Mouse (Mus musculus) heart, adult 2 months (tissue): Measurements from ENCODE around the gene Rsph14. TPM values are rescaled to one million over a fixed set of nuclear protein-coding genes. Genes with fewer than 3 reads are reported as not detected.

Experiments
- DNase-seq, 2 experiments: peaks; one replicate each; pipeline ENCODE4 v3.0.0; 2021
- H3K27ac ChIP-seq: fragments of 200-600 bp; 2 replicates; pipeline ENCODE4 v1.8.1; 2022
- H3K27me3 ChIP-seq: fragments of 200-500 bp; 2 replicates; pipeline ENCODE4 v1.6.1; 2012; ENCODE audit warnings: mild to moderate bottlenecking, low read length, inconsistent platforms, mixed read lengths; ENCODE audit not compliant: control insufficient read depth, insufficient read depth
- H3K36me3 ChIP-seq: fragments of 200-500 bp; 2 replicates; pipeline ENCODE4 v1.6.1; 2012; ENCODE audit warnings: low read length, inconsistent platforms; ENCODE audit not compliant: control insufficient read depth, insufficient read depth
- H3K4me1 ChIP-seq: fragments of 200-500 bp; 2 replicates; pipeline ENCODE4 v1.6.1; 2011; ENCODE audit warnings: low read length; ENCODE audit not compliant: control insufficient read depth, insufficient read depth
- H3K4me3 ChIP-seq: fragments of 200-600 bp; 2 replicates; pipeline ENCODE4 v1.8.1; 2022
- H3K79me2 ChIP-seq: fragments of 200-500 bp; replicated peaks from 2 replicates; pipeline ENCODE4 v1.6.1; 2012; ENCODE audit warnings: mild to moderate bottlenecking, inconsistent platforms, low read length, moderate library complexity, mixed read lengths; ENCODE audit not compliant: control insufficient read depth, insufficient read depth
- H3K9ac ChIP-seq: fragments of 200-500 bp; 2 replicates; pipeline ENCODE4 v1.6.1; 2012; ENCODE audit warnings: low read depth, mild to moderate bottlenecking, control low read depth, inconsistent platforms, low read length, mixed read lengths
- CTCF ChIP-seq: fragments of 200-600 bp; IDR thresholded peaks from 2 replicates; pipeline ENCODE4 v1.8.1; 2022; ENCODE audit warnings: antibody characterized with exemption, mild to moderate bottlenecking, moderate library complexity
- EP300 ChIP-seq: fragments of 200-500 bp; IDR thresholded peaks from 2 replicates; pipeline ENCODE4 v1.6.1; 2011; ENCODE audit warnings: low read depth, low read length, control low read depth; ENCODE audit not compliant: insufficient read depth
- POLR2A ChIP-seq: fragments of 200-500 bp; IDR thresholded peaks from 2 replicates; pipeline ENCODE4 v1.6.1; 2011; ENCODE audit warnings: mild to moderate bottlenecking, low read depth, low read length, control low read depth; ENCODE audit not compliant: insufficient read depth
- WGBS: fragments of 180-500 bp; shearing (Covaris S2); methylation state at CpG from one replicate; pipeline ENCODE4 v1.1.7; 2018; 5-methylcytosine and 5-hydroxymethylcytosine counted together
- intact Hi-C: fragments of 180-260 bp; cut with DNase I; formaldehyde crosslinking; loops from one replicate; pipeline ENCODE4 v1.15.1; 2025
- polyA plus RNA-seq: library from polyadenylated mRNA; depleted of rRNA; stranded (reverse); fragments of >200 nt; gene quantifications from 2 replicates; pipeline ENCODE4 v1.2.3, GENCODE M21; 2012
- total RNA-seq, 2 experiments: library from RNA; stranded (reverse); gene quantifications; 2 replicates each; pipeline ENCODE4 v1.2.3; 2021

Rsph14 gene
- total and polyA plus RNA-seq, 3 experiments = 0.86 TPM; not detected in 2

DNA sequence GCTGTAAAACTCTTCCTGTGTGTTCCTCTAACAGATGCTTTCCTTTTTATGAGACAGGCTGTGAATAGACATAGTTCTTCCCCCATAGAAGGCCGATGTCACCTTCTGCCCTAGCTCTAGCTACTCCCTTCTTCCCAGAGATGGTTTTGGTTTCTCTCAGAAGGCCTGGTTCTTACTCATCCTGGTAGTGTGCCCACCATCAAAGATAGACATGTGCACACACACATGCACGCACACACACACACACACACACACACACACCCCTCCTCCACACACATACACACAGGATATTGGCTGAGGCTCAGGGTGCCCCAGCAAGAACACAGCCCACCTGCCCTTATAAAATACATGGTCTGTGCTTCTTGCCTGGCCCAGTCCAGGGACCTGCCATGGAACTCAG is 63.1 kb downstream of the Rsph14 start:
- no peaks in the 10 kb centered on the region; the same call in 1 of the 2 replicates for H3K27me3 ChIP-seq
- DNase-seq = no peak
- H3K9ac ChIP-seq = no peak overlapping the region
- no peak for TF ChIP-seq EP300
- no peak for TF ChIP-seq POLR2A
- no peak for TF ChIP-seq CTCF
- H3K4me1 ChIP-seq = no peaks in the 10 kb centered on the region
- no peak overlapping the region for H3K4me3 ChIP-seq
- H3K79me2 ChIP-seq = no peaks in the 10 kb centered on the region
- no peak overlapping the region for H3K27ac ChIP-seq
- no peaks in the 10 kb centered on the region for H3K36me3 ChIP-seq
- intact Hi-C loops = no loop called here
- 92% methylated on average over 2 of the region's 2 CpGs for WGBS

DNA sequence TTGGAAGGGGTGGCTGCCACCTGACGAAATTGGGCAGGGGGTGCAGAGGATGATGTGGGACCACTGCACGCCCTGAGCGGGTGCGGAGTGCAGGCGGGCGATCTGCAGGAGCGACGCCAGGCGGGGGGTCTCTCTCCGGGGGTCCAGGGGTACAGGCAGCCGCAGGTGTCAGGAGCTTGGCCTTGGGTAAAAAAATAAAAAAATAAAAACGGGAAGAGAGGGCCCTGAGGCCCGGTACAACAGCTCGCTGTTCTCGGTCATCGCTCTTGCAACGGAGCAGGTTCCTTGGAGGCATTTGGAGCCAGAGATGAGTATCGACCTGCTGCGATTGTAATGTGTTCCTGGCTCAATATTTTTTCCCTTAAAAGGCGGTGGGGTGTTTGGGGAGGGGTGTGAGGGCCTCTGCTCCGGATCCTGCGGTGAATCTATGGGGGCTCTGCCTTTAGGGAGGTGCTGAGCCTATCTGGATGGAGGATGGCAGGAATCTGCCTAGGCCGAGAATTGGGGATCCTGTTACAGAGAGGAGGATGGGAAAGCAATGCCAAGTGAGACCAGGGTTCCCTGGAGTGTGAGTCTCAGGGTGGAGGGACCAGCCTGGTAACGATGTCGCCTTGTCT is 64.6 kb downstream of the Rsph14 start:
- peak overlapping the region; percentile 61 for H3K9ac ChIP-seq
- TF ChIP-seq POLR2A (no peak), CTCF (no peak), EP300 (no peak)
- H3K27ac ChIP-seq = no peak overlapping the region
- no peak for DNase-seq
- no peaks in the 10 kb centered on the region for H3K36me3 ChIP-seq
- no peaks in the 10 kb centered on the region; the same call in 1 of the 2 replicates for H3K27me3 ChIP-seq
- no peaks in the 10 kb centered on the region for H3K79me2 ChIP-seq
- peak overlapping the region; percentile 50 for H3K4me3 ChIP-seq
- 17% methylated on average over 25 of the region's 25 CpGs for WGBS
- intact Hi-C loops = no loop called here
- no peaks in the 10 kb centered on the region for H3K4me1 ChIP-seq

DNA sequence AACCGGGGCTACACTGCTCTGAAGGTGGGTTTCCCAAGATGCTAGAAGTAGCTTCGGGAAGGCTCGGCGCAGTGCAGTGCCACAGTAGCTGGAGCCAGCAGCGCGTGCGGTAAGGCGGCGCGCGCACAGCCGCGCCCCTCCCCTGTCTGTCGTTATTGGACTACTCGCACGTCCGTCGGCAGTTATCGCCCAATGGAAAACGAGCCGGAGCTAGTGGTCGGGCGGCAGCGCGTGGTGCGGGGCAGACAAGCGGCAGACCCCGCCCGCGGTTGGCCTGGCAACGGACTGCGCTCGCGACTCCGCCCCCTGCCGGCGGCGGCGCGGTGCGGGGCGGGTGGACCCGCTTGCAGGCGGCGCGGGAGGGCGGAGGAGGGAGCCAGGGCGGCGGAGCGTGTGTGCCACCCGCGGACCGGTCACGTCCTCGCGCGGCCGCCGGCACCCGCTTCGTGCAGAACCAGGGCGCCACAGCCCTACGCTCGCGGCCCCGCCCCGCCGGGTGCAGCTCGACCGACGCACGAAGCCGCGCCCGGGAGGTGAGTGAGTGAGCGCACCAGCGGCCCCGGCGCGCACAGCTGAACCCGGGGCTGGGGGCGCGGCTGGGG is 65.4 kb downstream of the Rsph14 start, which contains the start of gene Gnaz:
Gene Gnaz (plus strand): TSS at position 328 of the 602 bp plus-strand sequence.
- Histone ChIP-seq H3K4me3 (peak within 1 kb of the TSS; percentile 50), H3K27me3 (no peaks in the 10 kb centered on the region; the same call in 1 of the 2 replicates), H3K4me1 (no peaks in the 10 kb centered on the region), H3K79me2 (no peaks in the 10 kb centered on the region), H3K9ac (peak within 1 kb of the TSS; percentile 61), H3K27ac (no peak within 1 kb of the TSS), H3K36me3 (no peaks in the 10 kb centered on the region)
- DNase-seq = peak; percentile 96 to 97
- intact Hi-C loops = no loop called here
- TF ChIP-seq CTCF = peak; percentile 81
- no peak for TF ChIP-seq POLR2A
- WGBS = 1% methylated on average over 83 of the region's 83 CpGs

DNA sequence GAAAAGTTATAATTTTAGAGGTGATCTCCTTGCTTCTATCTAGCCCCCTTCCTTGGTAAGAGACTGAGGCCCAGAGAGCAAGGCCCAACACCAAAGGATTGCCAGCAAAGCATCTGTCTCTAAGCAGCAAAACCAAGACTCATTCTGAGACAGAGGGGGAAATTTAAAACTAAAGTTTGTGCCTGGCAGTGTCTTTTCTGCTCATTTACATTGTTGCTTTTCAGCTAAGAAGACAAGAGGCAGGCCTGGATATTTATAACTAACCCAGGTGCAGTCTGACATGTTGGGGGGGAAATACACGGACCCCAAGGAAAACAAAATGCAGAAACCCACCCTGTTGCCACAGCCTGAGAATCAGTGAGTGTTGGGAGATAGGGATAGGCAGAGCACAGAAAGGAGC is 68.0 kb downstream of the Rsph14 start:
- Histone ChIP-seq H3K9ac (no peak overlapping the region), H3K79me2 (no peaks in the 10 kb centered on the region), H3K4me3 (no peak overlapping the region), H3K36me3 (no peaks in the 10 kb centered on the region), H3K4me1 (no peaks in the 10 kb centered on the region), H3K27me3 (no peaks in the 10 kb centered on the region; the same call in 1 of the 2 replicates), H3K27ac (no peak overlapping the region)
- no peak for DNase-seq
- intact Hi-C loops = no loop called here
- TF ChIP-seq EP300 = no peak
- no peak for TF ChIP-seq CTCF
- no peak for TF ChIP-seq POLR2A
- WGBS = 64% methylated on average over 1 of the region's 1 CpGs

DNA sequence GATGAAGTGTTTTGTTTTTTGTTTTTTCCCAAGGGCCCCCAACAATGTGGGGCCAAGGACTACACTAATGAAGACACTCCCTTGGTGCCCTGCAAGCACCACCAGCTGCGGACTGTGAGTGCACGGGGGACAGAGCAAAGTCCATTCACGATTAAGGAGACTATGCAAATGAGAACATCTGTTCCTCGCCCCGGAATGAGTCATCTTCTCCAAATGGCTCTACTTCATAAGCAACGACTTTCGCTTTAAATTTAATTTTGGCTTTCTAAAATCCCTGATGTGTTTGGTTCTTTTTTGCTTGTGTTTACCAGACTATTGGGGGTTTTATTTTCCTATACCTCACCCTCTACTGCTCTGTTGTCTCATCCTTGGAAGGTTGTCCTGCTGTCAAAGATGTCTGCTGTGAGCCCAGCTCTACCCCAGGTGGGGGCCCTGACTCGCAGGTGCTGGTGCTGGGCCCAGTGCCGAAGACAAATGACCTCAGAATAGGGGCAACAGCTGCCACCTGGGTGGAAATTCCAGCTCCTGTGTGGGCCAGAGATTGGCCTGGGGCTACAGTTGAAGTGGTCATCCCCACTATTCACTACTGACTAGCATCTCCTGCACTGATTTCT is 79.4 kb downstream of the Rsph14 start:
- Histone ChIP-seq H3K79me2 (no peaks in the 10 kb centered on the region), H3K27ac (no peak overlapping the region), H3K27me3 (0 out of 2 replicates have a peak, but pooled peaks cover 1% of the 10 kb centered on the region), H3K9ac (no peak overlapping the region), H3K4me1 (no peaks in the 10 kb centered on the region), H3K36me3 (no peaks in the 10 kb centered on the region), H3K4me3 (no peak overlapping the region)
- DNase-seq = no peak
- WGBS = 42% methylated on average over 9 of the region's 9 CpGs
- TF ChIP-seq EP300 (no peak), CTCF (no peak), POLR2A (no peak)
- intact Hi-C loops = no loop called here

DNA sequence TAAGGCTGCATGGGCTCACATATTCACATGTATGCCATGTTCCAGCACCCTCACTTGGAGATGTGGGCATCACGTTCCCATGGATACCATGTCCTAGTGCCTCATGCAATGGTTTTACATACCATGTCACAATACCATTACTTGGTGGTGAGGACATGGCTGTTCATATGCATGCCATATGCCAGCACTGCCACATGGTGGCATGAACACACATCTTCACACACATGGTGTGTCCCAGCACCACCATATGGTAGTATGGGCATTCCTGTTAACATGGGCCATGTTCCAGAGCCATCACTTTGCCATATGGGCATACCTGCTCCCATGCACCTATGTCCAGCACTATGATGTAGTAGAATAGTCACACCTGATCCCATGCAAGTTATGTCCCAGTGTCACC is 91.6 kb downstream of the Rsph14 start:
- no peaks in the 10 kb centered on the region for H3K79me2 ChIP-seq
- no peak overlapping the region for H3K27ac ChIP-seq
- no peak overlapping the region for H3K4me3 ChIP-seq
- TF ChIP-seq EP300 (no peak), POLR2A (no peak), CTCF (no peak)
- no peaks in the 10 kb centered on the region for H3K27me3 ChIP-seq
- no peaks in the 10 kb centered on the region for H3K4me1 ChIP-seq
- H3K36me3 ChIP-seq = no peaks in the 10 kb centered on the region
- H3K9ac ChIP-seq = no peak overlapping the region
- WGBS = 89% methylated on average over 1 of the region's 1 CpGs
- intact Hi-C loops = no loop called here
- no peak for DNase-seq
